Mouse (Mus musculus) kidney, postnatal 4 days (tissue): ENCODE data around the gene Gm28374.

Experiments used
- DNase-seq, 2 experiments: peaks; one replicate each; pipeline ENCODE4 v3.0.0; 2021; ENCODE audit warnings: mixed read lengths in 2 of 2

Gm28374 gene

DNA sequence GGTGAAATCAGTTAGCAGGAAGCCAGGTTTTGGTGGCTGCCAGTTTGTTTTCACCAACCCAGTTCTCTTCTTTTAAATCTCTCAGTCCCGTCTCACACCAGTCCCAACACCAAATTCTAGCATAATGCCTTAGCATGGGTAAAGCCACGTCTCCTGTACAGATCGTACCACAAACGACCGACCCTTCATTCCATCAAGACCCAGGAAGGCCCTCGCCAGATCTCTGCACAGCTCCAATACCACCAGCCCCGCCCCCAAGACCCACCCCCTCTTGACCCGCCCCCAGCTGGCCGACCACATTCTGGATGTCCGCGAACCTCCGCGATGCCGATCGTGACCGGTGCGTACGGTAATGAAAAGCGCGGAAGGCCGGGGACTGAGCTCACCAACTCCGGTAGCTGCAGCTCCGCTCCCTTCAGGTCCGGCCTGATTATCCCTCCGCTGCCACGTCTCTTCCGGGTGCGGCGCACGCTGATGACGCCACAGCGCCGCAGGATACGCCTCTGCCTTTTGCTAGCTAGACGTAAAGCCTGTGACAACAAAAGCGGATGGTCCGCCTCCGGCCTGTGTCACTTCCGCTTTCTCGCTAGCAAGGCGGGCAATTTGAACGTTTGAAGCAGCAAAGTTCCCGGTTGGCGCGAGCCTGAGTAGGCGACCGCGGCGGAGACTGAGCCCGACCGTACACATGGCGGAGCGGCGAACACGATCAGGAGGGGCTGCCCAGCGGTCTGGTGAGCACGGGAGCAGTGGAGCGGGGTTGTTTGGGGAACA is 2.6 kb upstream of the Gm28374 start, which contains the start of the genes Zfpl1 and Cdca5:
Gene Zfpl1, minus strand, starts transcription at position 479 of the 771 bp plus-strand sequence.
Gene Cdca5, plus strand, starts transcription at position 506 of the 771 bp plus-strand sequence.
- peak; percentile 97 to 98 for DNase-seq

GRCm38 (mm10) chr19:6079983-6080480 is 2.0 kb downstream of the Gm28374 start, which contains the start of gene Tmem262:
Tmem262 (plus strand) TSS chr19:6080033.
- no peak for DNase-seq

GRCm38 (mm10) chr19:6076564-6077393 is 5.3 kb downstream of the Gm28374 start, which contains the start of gene Vps51:
Vps51 (minus strand) TSS chr19:6077231.
- peak; percentile 89 to 91 for DNase-seq

- DNase-seq: no peak
These were observed 8.2 kb downstream of the Gm28374 start for GRCm38 (mm10) chr19:6073889-6074288.

DNA sequence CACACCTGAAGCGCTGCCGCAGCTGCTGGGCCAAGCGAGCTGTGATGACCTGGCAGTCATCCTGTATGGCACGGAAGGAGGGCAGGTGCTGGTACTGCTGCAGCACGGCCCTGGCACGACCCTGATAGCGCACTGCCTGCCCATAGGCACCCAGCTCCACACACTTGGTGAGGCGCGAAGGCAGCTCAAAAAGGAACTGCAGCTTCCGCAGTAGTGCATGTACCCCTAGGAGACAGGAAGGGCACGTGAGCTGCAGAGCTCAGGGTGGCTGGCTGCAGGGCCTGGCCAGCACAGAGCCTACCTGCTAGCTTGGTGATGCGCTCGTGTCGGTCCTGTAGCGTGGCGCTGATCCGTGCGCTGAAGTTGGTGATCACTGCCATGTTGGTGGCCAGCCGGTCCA is 10.8 kb downstream of the Gm28374 start:
- no peak for DNase-seq

- no peak for DNase-seq
These were observed 11.3 kb downstream of the Gm28374 start for GRCm38 (mm10) chr19:6070571-6071250.

DNA sequence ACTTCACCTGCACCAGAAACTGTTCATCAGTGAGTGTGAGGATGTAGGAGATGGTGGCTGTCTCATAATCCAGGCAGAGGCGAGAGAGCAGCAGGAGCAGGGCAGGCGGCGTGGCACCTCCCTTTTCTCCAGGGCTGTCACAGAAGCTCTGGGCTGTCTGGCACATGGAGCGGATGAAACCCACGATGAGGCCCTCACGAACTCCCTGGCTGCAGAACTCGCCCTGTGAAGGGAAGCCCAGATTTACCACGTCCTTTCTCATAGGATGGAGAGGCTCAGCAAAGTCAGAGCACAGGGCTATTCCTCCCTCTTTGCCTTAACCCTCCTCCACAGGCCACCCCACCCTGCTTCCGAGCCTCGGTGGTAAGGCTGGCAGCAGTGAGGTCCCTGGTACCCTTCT is 12.2 kb downstream of the Gm28374 start:
- DNase-seq: no peak

- peak in 1 of 2 experiments; percentile 48 for DNase-seq
These were observed 13.1 kb downstream of the Gm28374 start for GRCm38 (mm10) chr19:6068951-6069350.

- peak; percentile 94 to 96 for DNase-seq
These were observed 14.2 kb downstream of the Gm28374 start, which contains the start of gene Tm7sf2 for GRCm38 (mm10) chr19:6067724-6068415. Tm7sf2 (minus strand) TSS chr19:6068373.

GRCm38 (mm10) chr19:6067011-6067723 is 14.9 kb downstream of the Gm28374 start:
- peak; percentile 89 to 94 for DNase-seq

DNA sequence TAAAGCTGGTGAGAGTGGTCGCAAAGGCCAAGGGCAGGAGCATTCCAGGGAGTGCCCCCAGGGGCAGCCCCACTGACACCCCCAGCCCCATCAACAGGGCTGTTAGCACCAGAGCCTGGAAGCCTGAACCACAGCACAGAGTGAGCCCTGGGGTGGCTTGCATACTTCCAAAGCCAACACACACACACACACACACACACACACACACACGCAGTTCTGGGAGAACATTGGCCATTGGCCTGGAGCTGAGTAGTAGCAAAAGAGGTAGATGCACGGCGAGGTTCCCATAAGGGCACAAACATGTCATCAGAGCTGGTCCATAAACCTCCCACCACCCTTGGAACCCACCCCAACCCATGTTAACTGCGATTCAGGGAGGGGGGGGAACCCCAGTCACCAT is 15.5 kb downstream of the Gm28374 start:
- peak; percentile 32 to 49 for DNase-seq

GRCm38 (mm10) chr19:6063081-6063480 is 19.0 kb downstream of the Gm28374 start:
- no peak for DNase-seq

DNA sequence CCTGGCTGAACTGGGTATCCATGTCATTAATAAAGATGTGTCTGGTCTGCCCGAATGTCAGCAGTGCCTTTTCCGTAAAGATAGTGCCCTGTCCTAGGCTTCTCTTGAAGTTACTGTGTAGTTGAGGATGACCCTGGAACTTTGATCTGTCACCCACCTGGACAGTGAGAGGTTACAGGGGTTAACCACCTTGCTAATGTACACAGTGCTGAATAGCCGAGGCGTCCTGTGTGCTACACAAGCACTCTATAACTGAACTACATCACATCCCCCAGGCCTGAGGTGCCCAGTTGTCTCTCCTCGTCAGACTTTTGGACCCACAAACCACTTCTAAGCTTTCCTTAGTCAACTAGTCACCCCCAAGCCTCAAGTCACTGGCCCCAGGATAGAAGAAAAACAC is 19.6 kb downstream of the Gm28374 start:
- no peak for DNase-seq

DNA sequence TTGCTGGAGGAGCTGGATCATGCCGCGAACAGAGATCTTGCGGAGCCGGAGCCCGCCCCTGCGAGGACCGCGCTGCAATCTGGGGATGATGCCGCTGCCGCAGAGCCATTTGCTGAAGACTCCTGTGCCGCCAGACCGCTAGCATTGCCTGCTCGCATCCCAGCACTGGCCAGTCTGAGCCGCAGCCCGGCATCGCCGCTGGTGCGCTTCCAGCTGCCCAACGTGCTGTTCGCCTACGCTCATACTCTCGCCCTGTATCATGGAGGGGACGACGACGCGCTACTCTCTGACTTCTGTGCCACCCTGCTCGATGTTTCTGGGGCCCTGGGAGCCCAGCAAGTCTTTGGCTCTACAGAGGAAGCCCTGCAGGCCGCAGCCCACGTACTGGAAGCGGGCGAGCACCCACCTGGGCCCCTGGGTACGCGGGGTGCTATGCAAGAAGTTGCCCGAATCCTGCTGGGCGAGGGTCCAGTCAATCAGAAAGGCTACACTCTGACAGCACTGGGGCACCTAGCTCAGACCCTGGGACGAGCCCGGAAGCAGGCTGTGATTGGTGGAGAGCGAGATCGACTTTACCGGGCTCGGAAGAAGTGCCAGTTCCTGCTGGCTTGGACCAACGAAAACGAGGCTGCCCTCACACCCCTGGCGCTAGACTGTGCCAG is 20.3 kb downstream of the Gm28374 start:
- DNase-seq: peak; percentile 65 to 80

- peak; percentile 94 to 96 for DNase-seq
These were observed 21.0 kb downstream of the Gm28374 start, which contains the start of gene Znhit2 for GRCm38 (mm10) chr19:6061021-6061533. Znhit2 (plus strand) TSS chr19:6061192.

DNA sequence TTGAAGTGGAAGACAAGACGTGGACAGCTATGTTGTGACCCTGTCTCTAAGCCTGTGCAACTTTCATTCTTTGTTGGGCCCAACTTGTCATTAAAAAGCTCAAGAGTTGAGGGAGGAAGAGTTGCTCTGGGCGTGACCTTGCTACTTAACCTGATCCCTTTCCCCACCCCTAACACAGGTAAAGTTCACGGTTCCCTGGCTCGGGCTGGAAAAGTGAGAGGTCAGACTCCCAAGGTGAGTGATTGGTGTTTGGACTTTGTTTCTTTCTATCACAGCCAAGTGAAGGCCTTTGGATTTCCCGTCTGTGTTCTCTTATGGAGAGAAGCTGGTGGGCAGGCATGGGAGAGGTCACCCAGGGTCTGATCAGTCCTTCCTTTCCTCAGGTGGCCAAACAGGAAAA is 23.1 kb downstream of the Gm28374 start:
- DNase-seq: no peak

GRCm38 (mm10) chr19:6058513-6058912 is 23.5 kb downstream of the Gm28374 start:
- DNase-seq: no peak

- DNase-seq: peak; percentile 100
These were observed 24.6 kb downstream of the Gm28374 start, which contains the start of the genes Mrpl49 and Fau for GRCm38 (mm10) chr19:6057313-6058096. Mrpl49 (minus strand) TSS chr19:6057785. Fau (plus strand) TSS chr19:6057844.

DNA sequence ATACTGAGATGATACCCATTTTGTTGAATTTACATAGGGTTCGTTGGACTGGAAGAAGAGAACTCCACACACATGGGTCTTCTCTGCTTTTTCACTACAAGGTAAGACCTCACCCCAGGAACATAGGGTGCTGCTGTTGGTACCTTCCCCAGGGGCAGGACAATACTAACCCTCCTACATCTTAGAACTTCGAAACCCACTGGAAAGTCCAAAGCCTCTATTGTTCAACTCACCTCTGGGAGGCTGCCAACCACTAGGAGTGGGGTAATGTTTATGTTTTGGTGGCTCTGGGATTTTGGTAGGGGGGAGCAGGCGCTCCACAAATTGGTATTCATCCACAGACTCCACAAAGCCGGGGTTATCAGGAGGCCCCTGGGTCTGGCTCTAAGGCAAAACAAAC is 25.4 kb downstream of the Gm28374 start:
- DNase-seq: no peak
